Mouse (Mus musculus) embryonic fibroblast, embryonic 13.5 days (primary cell): ENCODE results near the gene Tcf3. TPM values are rescaled to one million over a fixed set of nuclear protein-coding genes. Genes with fewer than 3 reads are reported as not detected.

ENCODE experiments used
- H3K27ac ChIP-seq: 2 replicates; pipeline ENCODE4 v1.5.1; 2012; ENCODE audit warnings: low read length, control low read depth, inconsistent platforms; ENCODE audit not compliant: insufficient read depth
- H3K4me1 ChIP-seq: 2 replicates; pipeline ENCODE4 v1.6.1; 2011; ENCODE audit warnings: low read length; ENCODE audit not compliant: control insufficient read depth, insufficient read depth
- H3K4me3 ChIP-seq: 2 replicates; pipeline ENCODE4 v1.5.1; 2011; ENCODE audit warnings: mild to moderate bottlenecking, control low read depth, low read length; ENCODE audit not compliant: insufficient read depth
- CTCF ChIP-seq: IDR thresholded peaks from 2 replicates; pipeline ENCODE4 v1.5.1; 2011; ENCODE audit warnings: mild to moderate bottlenecking, control low read depth, low read length, moderate library complexity, borderline replicate concordance; ENCODE audit not compliant: insufficient read depth
- POLR2A ChIP-seq: IDR thresholded peaks from 2 replicates; pipeline ENCODE4 v1.6.1; 2011; ENCODE audit warnings: low read depth, mild to moderate bottlenecking, control low read depth, low read length, moderate library complexity
- polyA plus RNA-seq: library from polyadenylated mRNA; stranded (reverse); fragments of >200 nt; gene quantifications from 2 replicates; pipeline ENCODE4 v1.2.4, GENCODE M21; 2011; ENCODE audit warnings: low read depth; ENCODE audit not compliant: missing spikeins, insufficient read length

Tcf3 gene
- polyA plus RNA-seq, 1 experiment = 72.9 TPM

DNA sequence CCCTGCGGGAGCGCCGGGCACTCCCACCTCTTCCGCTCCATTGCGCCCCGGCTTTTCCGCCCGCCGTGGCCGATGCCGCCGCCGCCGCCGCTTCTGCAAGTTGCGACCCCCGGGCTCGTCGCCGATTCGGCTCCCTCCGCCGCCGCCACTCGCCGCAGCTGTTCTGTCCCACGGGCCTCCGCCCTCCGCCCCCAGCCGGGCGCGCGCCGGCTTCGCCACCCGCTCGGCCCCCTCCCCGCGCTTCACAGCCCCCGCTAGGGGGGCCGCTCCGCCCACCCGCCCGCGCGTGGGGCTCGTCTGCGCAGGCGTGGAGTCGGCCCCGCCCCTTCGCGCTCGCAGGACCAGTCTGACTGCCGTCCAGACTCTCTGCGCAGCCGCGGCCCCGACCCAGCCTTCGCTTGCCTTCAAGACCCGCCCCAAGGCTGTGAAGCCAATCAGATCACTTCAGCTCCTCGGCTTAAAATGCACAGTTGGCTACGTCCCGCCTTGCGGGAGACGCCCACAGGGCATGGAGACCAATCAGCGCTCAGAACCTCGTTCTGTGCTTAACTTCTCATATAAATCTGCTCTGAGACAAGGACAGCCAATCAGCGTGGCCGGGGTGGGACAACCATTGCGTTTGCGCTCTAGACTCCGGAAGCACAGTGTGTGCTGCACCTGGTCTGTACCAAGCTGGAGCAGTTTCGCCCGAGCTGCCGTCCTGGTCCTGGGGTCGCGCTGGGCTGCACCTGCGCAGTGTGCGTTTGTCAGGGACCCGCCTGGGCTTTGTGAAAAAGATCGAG lies 34.1 kb downstream of the Tcf3 start, which contains the start of gene Mbd3:
TSS of gene Mbd3 (minus strand) at position 360 of the 782 bp plus-strand sequence.
- Histone ChIP-seq H3K4me1 (peaks cover 3% of the 10 kb centered on the region; the same call in 1 of the 2 replicates), H3K4me3 (peak within 1 kb of the TSS; percentile 62), H3K27ac (peak within 1 kb of the TSS; percentile 89)
- no peak for TF ChIP-seq CTCF
- peak; percentile 99 for TF ChIP-seq POLR2A

DNA sequence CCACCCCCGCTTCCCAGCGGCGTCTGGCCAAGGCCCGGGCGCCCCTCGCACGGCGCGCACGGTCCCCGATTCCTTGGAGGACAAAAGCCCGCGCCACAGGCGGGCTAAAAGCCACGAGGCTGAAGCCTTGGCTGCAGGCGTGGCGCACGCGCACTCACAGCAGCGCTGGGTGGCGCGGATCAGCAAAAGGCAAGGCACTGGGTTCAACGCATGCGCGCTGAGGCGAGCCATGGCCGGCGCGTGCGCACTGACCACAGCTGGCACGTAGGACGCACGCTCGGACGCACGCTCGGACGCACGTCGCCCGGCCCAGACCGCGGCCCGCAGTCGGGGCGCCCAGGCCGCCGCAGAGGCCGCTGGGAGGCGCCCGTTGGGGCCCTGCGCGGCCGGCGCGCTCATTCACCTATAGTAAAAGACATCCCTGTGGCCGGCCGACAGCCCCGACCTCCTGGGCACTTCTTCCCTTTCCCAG lies 34.7 kb downstream of the Tcf3 start:
- Histone ChIP-seq H3K4me1 (peaks cover 3% of the 10 kb centered on the region; the same call in 1 of the 2 replicates), H3K4me3 (peak overlapping the region; percentile 62), H3K27ac (peak overlapping the region; percentile 89)
- TF ChIP-seq CTCF = no peak
- TF ChIP-seq POLR2A = peak; percentile 89

DNA sequence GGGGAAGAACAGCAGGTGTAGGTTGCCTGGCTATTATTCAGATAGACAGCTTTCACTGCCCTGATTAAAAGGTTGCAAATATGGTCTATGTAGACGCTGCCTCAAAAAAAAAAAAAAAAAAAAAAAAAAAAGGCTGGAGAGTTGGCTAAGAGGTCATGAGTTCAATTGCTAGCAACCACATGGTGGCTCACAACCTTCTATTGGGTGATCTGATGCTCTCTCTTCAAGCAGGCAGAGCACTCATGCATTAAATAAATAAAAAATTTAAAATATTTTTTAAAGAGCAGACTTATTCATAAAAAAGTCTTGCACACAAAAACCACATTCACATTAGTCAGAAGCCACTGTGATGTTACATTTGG lies 35.3 kb downstream of the Tcf3 start:
- peak overlapping the region; percentile 62 for H3K4me3 ChIP-seq
- peak overlapping the region; percentile 84 for H3K27ac ChIP-seq
- peaks cover 3% of the 10 kb centered on the region; the same call in 1 of the 2 replicates for H3K4me1 ChIP-seq
- TF ChIP-seq CTCF = no peak
- TF ChIP-seq POLR2A = no peak

DNA sequence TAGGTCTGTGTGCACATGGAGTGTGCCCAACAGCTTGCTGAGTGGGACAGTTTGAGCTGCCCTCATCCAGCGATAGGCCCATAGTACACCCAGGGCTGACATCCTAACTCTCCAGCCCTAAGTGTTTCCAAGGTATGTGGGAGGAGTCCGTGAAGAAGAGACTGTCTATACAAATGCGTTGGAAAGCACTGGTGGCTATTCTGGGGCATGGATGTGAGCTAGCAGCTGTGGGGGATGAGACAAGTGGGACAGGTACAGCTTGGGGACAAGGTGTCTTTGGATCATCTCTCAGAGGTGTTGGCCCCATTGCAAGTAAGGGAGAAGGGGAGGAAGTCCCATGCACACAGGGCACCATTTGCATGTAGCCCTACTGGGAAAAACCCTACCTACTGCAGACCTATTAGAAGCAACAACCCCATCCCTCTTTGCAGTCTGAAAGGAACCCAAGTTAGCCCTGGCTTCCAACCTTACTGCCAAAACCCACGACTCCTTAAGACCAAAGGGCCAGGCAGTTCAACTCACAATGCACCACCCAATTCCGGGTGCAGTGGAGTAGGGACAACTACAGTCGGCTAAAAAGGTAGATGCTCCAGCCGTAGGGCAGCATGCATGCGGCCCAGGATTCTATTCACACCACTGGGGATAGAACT lies 35.8 kb downstream of the Tcf3 start:
- H3K27ac ChIP-seq = no peak overlapping the region
- peak overlapping the region; percentile 62 for H3K4me3 ChIP-seq
- H3K4me1 ChIP-seq = peaks cover 3% of the 10 kb centered on the region; the same call in 1 of the 2 replicates
- 0 out of 2 replicates have a peak, but pooled peaks have one; percentile 4 for TF ChIP-seq POLR2A
- no peak for TF ChIP-seq CTCF

DNA sequence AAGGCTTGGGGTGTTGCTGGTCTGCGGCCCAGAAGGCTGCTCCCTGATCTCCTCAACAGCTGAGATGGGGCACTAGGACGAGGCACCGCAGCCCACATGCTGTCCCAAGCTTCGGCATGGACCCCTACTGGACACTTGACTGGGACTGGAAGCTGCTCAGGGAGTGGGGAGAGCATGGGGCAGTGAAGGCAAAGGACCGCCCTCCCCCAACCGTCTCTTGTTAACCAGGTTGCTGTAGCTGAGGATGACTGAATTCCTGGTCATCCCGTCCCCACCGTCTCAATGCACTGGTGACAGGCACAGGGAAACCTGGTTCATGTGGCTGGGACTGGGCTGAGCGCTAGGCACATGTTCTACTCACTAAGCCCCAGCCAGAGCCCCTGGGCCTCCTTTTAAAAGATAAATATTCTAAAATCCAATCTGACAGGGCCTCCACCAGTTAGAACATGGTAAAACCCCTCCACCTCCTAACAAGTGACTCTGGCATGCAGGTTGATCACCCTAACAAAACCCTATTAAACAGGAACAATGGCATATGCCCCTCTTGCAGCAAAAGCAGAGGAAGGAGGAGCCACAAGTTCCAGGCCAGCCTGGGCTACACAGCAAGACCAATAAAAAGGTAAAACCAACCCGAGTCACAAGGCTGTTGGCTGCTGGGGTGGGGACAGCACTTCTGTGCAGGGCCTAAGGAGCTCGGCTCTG lies 36.5 kb downstream of the Tcf3 start:
- TF ChIP-seq CTCF = no peak
- no peak; the same call in none of the 2 replicates for TF ChIP-seq POLR2A
- Histone ChIP-seq H3K4me3 (peak overlapping the region; percentile 62; the same call in 1 of the 2 replicates), H3K4me1 (peaks cover 3% of the 10 kb centered on the region; the same call in 1 of the 2 replicates), H3K27ac (no peak overlapping the region)

DNA sequence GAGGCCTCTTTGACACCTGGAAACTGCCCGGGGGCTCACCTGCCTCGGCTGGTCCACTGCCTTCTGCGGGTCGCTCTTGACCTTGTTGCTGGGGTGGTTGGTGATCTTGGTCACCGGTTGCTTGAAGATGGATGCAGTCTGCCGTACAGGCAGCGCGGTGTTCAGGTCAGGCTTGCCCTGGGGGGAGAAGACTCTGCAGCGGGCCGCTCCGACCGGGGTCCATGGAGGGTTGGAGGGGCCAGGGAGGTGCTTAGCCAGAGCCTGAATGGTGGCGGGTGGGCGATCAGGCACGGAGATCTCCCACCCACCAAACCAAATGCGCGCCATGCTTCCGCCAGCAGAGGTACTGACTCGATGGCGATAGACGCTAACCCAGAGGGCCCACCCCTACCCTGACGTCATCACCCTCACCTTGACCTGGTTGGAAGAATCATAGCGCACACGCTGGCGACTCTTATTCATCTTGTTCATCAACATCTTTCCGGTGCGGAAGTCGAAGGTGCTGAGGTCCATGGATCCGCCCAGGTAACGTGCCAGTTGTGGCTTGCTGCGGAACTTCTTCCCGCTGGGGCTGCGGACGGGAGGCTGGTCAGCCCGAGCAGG lies 38.3 kb downstream of the Tcf3 start:
- Histone ChIP-seq H3K4me3 (no peak overlapping the region), H3K4me1 (peaks cover 3% of the 10 kb centered on the region; the same call in 1 of the 2 replicates), H3K27ac (no peak overlapping the region)
- TF ChIP-seq CTCF = no peak
- TF ChIP-seq POLR2A = no peak

DNA sequence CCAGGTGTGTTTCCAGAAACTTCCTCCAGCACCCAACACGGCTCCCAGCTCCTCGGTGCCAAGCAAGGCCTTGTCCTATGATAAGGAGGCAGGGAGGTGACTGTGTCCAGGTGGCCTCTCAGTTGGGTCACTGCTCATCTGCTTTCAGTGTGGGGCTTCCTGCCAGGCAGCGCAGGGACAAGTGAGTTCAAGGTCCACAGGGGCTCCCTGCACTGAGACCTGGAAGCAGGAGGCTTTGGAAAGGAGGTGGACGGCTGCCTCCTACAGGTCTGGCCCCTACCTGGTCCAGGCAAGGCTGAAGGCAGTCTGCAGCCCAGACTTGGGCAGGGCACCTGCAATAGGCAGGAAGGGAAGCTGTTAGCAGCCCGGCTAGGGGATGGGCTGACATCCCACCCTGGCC lies 40.8 kb downstream of the Tcf3 start:
- H3K4me3 ChIP-seq = no peak overlapping the region
- TF ChIP-seq CTCF (no peak), POLR2A (no peak)

DNA sequence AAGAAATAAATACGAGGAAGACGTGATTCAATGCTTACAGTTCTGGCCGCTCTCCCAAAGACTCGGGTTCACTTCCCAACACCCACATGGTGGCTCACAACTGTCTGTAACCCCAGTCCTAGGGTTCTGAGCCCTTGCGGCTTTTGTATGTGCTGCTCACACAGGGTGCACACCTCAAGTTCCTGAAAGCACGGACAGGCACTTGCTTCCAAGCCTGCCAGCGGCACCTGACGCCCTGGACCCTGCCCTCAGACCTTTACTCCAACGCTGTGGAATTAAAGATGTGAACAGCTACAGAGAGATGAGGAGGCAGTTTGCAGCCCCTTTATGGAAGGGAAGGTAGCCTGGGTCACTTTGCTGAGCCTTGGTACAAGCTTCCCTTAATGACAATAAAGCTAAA lies 42.8 kb downstream of the Tcf3 start:
- Histone ChIP-seq H3K27ac (no peak overlapping the region), H3K4me1 (no peaks in the 10 kb centered on the region), H3K4me3 (no peak overlapping the region)
- TF ChIP-seq CTCF (no peak), POLR2A (no peak)

More for the DNA sequence above, 40.8 kb downstream of the Tcf3 start:
- H3K27ac ChIP-seq = no peak overlapping the region
- H3K4me1 ChIP-seq = peaks cover 3% of the 10 kb centered on the region; the same call in 1 of the 2 replicates

DNA sequence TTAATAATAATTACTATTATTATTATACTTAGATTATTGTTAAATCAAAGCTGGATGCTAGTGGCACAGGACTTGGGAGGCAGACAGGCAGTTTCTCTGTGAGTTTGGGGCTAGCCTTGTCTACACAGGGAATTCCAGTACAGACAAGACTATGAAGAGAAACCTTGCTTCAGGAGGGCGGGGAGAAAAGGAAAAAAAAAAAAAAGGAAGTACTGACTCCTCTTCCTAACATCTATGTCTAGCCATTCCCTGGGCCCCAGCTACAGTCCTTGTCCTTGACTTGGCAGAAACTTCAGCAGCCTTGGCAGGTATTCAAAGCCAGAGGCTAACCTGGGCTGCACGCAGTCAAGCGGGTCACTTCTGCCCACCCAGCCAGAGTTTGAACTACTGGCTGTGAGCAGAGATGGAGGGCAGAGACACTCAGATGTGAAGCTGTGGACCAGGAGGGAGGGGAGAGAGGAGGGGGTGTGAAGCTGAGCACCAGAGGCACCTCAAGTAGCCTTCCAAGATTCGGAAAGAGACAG lies 44.2 kb downstream of the Tcf3 start:
- H3K4me1 ChIP-seq = peaks cover 4% of the 10 kb centered on the region; the same call in 1 of the 2 replicates
- TF ChIP-seq CTCF = no peak
- TF ChIP-seq POLR2A = no peak
- H3K4me3 ChIP-seq = no peak overlapping the region
- H3K27ac ChIP-seq = no peak overlapping the region
